Mouse (Mus musculus): Measurements from ENCODE around the gene Atrip. TPM values are rescaled to one million over a fixed set of nuclear protein-coding genes. Genes with fewer than 3 reads are reported as not detected.

The Atrip gene
- polyA plus RNA-seq, 1 experiment, result 10.2 TPM

DNA sequence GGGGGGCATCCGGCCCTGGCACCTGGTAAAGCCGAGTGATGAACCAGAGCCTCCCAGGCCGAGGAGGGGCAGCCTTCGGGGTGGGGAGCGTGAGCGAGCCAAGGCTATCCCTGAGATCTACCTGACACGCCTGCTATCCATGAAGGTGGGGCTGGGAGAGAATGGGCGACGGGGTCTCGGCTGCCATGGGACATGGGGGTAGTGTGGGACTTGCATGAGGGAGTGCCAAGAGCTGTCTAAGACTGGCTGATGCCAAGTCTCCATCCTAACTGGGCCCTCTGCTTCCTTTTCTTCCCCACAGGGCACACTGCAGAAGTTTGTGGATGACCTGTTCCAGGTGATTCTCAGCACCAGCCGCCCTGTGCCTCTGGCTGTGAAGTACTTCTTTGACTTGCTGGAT lies 40.4 kb upstream of the Atrip start:
- Histone ChIP-seq H3K4me1 (ENCODE audit: control insufficient read depth, insufficient read depth, low read length) (no peaks in the 10 kb centered on the region), H3K4me3 (replicated peaks; ENCODE audit: control insufficient read depth, low read depth, low read length) (no peak overlapping the region), H3K27ac (ENCODE audit: control insufficient read depth, insufficient read depth, low read depth, low read length, poor library complexity) (no peak overlapping the region)
- TF ChIP-seq CTCF (IDR thresholded peaks at IDR 0.05; ENCODE audit: control insufficient read depth, insufficient read depth, low read length), result no peak
- no peak for TF ChIP-seq POLR2A (IDR thresholded peaks at IDR 0.05; ENCODE audit: borderline replicate concordance, control insufficient read depth, low read depth, low read length)
- WGBS, result 85% methylated on average over 11 of the region's 11 CpGs

- WGBS, result 81% methylated on average over 8 of the region's 8 CpGs
- no peak for TF ChIP-seq POLR2A (IDR thresholded peaks at IDR 0.05; ENCODE audit: borderline replicate concordance, control insufficient read depth, low read depth, low read length)
- TF ChIP-seq CTCF (IDR thresholded peaks at IDR 0.05; ENCODE audit: control insufficient read depth, insufficient read depth, low read length), result no peak
- Histone ChIP-seq H3K4me1 (ENCODE audit: control insufficient read depth, insufficient read depth, low read length) (no peaks in the 10 kb centered on the region), H3K4me3 (replicated peaks; ENCODE audit: control insufficient read depth, low read depth, low read length) (no peak overlapping the region), H3K27ac (ENCODE audit: control insufficient read depth, insufficient read depth, low read depth, low read length, poor library complexity) (no peak overlapping the region)
Observed at GRCm38 (mm10) chr9:109113331-109113730, 39.4 kb upstream of the Atrip start.

GRCm38 (mm10) chr9:109111591-109111990 lies 37.7 kb upstream of the Atrip start:
- WGBS, result 91% methylated on average over 9 of the region's 9 CpGs
- Histone ChIP-seq H3K27ac (ENCODE audit: control insufficient read depth, insufficient read depth, low read depth, low read length, poor library complexity) (no peak overlapping the region), H3K4me3 (replicated peaks; ENCODE audit: control insufficient read depth, low read depth, low read length) (no peak overlapping the region), H3K4me1 (ENCODE audit: control insufficient read depth, insufficient read depth, low read length) (no peaks in the 10 kb centered on the region)
- no peak for TF ChIP-seq POLR2A (IDR thresholded peaks at IDR 0.05; ENCODE audit: borderline replicate concordance, control insufficient read depth, low read depth, low read length)

- no peak overlapping the region for H3K4me3 ChIP-seq (replicated peaks; ENCODE audit: control insufficient read depth, low read depth, low read length)
- no peaks in the 10 kb centered on the region for H3K4me1 ChIP-seq (ENCODE audit: control insufficient read depth, insufficient read depth, low read length)
- H3K27ac ChIP-seq (ENCODE audit: control insufficient read depth, insufficient read depth, low read depth, low read length, poor library complexity), result no peak overlapping the region
- no peak for TF ChIP-seq POLR2A (IDR thresholded peaks at IDR 0.05; ENCODE audit: borderline replicate concordance, control insufficient read depth, low read depth, low read length)
- no peak for TF ChIP-seq CTCF (IDR thresholded peaks at IDR 0.05; ENCODE audit: control insufficient read depth, insufficient read depth, low read length)
- WGBS, result 80% methylated on average over 4 of the region's 4 CpGs
Observed at GRCm38 (mm10) chr9:109111101-109111500, 37.2 kb upstream of the Atrip start.

DNA sequence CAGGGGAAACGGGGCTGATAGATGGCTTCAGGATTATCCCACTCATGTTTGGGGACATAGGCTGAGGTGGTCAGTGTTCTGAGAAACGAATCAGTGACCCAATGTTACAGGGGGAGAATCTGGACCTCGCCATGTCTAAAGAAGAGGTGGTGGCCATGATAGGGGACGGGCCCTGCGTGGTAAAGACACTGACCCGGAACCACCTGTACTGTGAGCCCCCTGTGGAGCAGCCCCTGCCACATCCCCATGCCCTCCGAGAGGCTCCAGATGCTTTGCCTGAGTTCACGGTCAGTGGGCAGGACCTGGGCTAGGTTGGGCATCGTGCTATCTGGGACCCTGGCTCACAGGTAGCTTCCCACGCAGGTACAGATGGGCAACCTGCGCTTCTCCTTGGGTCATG lies 36.3 kb upstream of the Atrip start:
- 0 out of 2 replicates have a peak, but pooled peaks have one; percentile 7 for TF ChIP-seq POLR2A (IDR thresholded peaks at IDR 0.05; ENCODE audit: borderline replicate concordance, control insufficient read depth, low read depth, low read length)
- no peak for TF ChIP-seq CTCF (IDR thresholded peaks at IDR 0.05; ENCODE audit: control insufficient read depth, insufficient read depth, low read length)
- H3K4me3 ChIP-seq (replicated peaks; ENCODE audit: control insufficient read depth, low read depth, low read length), result no peak overlapping the region
- 80% methylated on average over 11 of the region's 11 CpGs for WGBS
- H3K27ac ChIP-seq (ENCODE audit: control insufficient read depth, insufficient read depth, low read depth, low read length, poor library complexity), result no peak overlapping the region
- no peaks in the 10 kb centered on the region for H3K4me1 ChIP-seq (ENCODE audit: control insufficient read depth, insufficient read depth, low read length)

DNA sequence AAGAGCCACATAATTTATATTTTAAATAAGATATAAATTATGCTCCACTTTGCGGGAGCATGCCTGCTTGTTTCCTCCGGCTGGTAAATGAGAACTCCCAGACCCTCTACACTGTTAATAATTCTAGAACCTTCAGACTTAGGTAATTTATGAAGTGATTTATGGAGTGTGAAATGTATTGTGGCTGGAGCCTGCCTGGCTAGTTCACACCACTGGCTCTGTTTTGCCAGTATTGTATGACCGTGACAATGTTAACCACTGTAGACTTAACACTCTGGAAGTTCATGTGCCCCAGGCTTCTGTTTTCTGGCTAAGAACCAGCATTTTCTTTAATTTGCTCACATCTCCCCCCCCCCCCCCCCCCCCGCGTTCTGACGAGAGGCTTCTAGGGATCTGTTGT lies 33.4 kb upstream of the Atrip start:
- TF ChIP-seq POLR2A (IDR thresholded peaks at IDR 0.05; ENCODE audit: borderline replicate concordance, control insufficient read depth, low read depth, low read length), result no peak
- TF ChIP-seq CTCF (IDR thresholded peaks at IDR 0.05; ENCODE audit: control insufficient read depth, insufficient read depth, low read length), result no peak
- Histone ChIP-seq H3K4me3 (replicated peaks; ENCODE audit: control insufficient read depth, low read depth, low read length) (no peak overlapping the region), H3K27ac (ENCODE audit: control insufficient read depth, insufficient read depth, low read depth, low read length, poor library complexity) (no peak overlapping the region), H3K4me1 (ENCODE audit: control insufficient read depth, insufficient read depth, low read length) (no peaks in the 10 kb centered on the region)
- whole genome bisulfite sequencing, result 66% methylated on average over 6 of the region's 6 CpGs

- WGBS, result 58% methylated on average over 12 of the region's 12 CpGs
- Histone ChIP-seq H3K4me3 (replicated peaks; ENCODE audit: control insufficient read depth, low read depth, low read length) (no peak overlapping the region), H3K27ac (ENCODE audit: control insufficient read depth, insufficient read depth, low read depth, low read length, poor library complexity) (no peak overlapping the region), H3K4me1 (ENCODE audit: control insufficient read depth, insufficient read depth, low read length) (no peaks in the 10 kb centered on the region)
- no peak for TF ChIP-seq POLR2A (IDR thresholded peaks at IDR 0.05; ENCODE audit: borderline replicate concordance, control insufficient read depth, low read depth, low read length)
- TF ChIP-seq CTCF (IDR thresholded peaks at IDR 0.05; ENCODE audit: control insufficient read depth, insufficient read depth, low read length), result no peak
Observed at GRCm38 (mm10) chr9:109105648-109106047, 31.7 kb upstream of the Atrip start.

DNA sequence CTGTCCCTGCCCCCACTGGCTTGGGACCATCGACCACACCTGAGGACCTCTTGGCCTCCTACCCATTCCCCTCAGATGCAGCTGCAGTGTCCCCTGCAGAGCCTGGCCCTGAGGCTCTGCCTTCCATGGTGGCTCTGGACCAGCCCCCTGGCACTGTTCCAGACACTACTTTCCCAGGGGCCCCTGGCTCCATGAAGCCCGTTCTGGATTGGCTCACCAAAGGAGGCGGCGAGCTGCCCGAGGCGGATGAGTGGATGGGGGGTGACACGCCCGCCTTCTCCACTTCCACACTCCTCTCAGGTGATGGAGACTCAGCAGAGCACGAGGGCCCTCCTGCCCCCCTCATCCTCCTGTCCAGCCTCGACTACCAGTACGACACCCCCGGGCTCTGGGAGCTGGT lies 31.1 kb upstream of the Atrip start:
- no peaks in the 10 kb centered on the region for H3K4me1 ChIP-seq (ENCODE audit: control insufficient read depth, insufficient read depth, low read length)
- H3K4me3 ChIP-seq (replicated peaks; ENCODE audit: control insufficient read depth, low read depth, low read length), result no peak overlapping the region
- 84% methylated on average over 12 of the region's 12 CpGs for WGBS
- H3K27ac ChIP-seq (ENCODE audit: control insufficient read depth, insufficient read depth, low read depth, low read length, poor library complexity), result no peak overlapping the region
- TF ChIP-seq POLR2A (IDR thresholded peaks at IDR 0.05; ENCODE audit: borderline replicate concordance, control insufficient read depth, low read depth, low read length) (no peak), CTCF (IDR thresholded peaks at IDR 0.05; ENCODE audit: control insufficient read depth, insufficient read depth, low read length) (no peak)

DNA sequence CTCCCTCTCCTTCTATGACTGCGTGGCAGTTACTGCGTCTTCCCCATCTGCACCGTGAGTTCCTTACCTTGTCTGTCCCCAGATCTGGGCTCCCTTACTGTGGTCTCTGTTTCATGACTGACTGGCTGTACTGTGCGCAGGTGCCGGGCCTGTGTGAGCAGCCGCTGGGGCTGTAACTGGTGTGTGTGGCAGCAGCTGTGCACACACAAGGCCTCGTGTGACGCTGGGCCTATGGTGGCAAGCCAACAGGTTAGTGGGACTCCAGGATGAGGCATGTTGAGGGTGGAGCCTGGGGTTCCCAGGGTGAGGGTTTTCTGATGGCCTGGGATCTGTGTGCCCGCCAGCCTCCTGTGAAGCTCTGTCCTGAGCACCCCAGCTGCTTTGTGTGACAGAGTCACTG lies 30.2 kb upstream of the Atrip start:
- 91% methylated on average over 9 of the region's 9 CpGs for WGBS
- H3K4me3 ChIP-seq (replicated peaks; ENCODE audit: control insufficient read depth, low read depth, low read length), result no peak overlapping the region
- H3K27ac ChIP-seq (ENCODE audit: control insufficient read depth, insufficient read depth, low read depth, low read length, poor library complexity), result no peak overlapping the region
- no peaks in the 10 kb centered on the region for H3K4me1 ChIP-seq (ENCODE audit: control insufficient read depth, insufficient read depth, low read length)
- TF ChIP-seq CTCF (IDR thresholded peaks at IDR 0.05; ENCODE audit: control insufficient read depth, insufficient read depth, low read length) (no peak), POLR2A (IDR thresholded peaks at IDR 0.05; ENCODE audit: borderline replicate concordance, control insufficient read depth, low read depth, low read length) (no peak)

All from bone marrow, adult 2 months (tissue).